Mouse (Mus musculus) heart, embryonic 10.5 days (tissue): ENCODE data around the gene Rab34. TPM values are rescaled to one million over a fixed set of nuclear protein-coding genes. Genes with fewer than 3 reads are reported as not detected.

Source experiments
- DNase-seq: peaks from one replicate; pipeline ENCODE4 v3.0.0-alpha.2; 2017; ENCODE audit warnings: low spot score
- H3K27ac ChIP-seq: fragments of 300-500 bp; sonication (generic); 2 replicates; pipeline ENCODE4 v1.5.1; 2016; ENCODE audit warnings: mild to moderate bottlenecking
- H3K27me3 ChIP-seq: fragments of 300-500 bp; sonication (generic); 2 replicates; pipeline ENCODE4 v1.6.1; 2016; ENCODE audit warnings: mild to moderate bottlenecking; ENCODE audit not compliant: poor library complexity, insufficient read depth, severe bottlenecking
- H3K36me3 ChIP-seq: fragments of 300-500 bp; sonication (generic); 2 replicates; pipeline ENCODE4 v1.6.1; 2016; ENCODE audit warnings: mild to moderate bottlenecking, moderate library complexity
- H3K4me1 ChIP-seq: fragments of 300-500 bp; sonication (generic); 2 replicates; pipeline ENCODE4 v1.6.1; 2016; ENCODE audit warnings: mild to moderate bottlenecking
- H3K4me3 ChIP-seq: fragments of 300-500 bp; sonication (generic); 2 replicates; pipeline ENCODE4 v1.5.1; 2016; ENCODE audit warnings: mild to moderate bottlenecking, moderate library complexity
- H3K9me3 ChIP-seq: fragments of 300-500 bp; sonication (generic); 2 replicates; pipeline ENCODE4 v1.6.1; 2016; ENCODE audit warnings: mild to moderate bottlenecking, moderate library complexity
- WGBS: fragments of 180-500 bp; shearing (Covaris S2); methylation state at CpG from one replicate; pipeline ENCODE4 v1.1.7; 2016; 5-methylcytosine and 5-hydroxymethylcytosine counted together
- polyA plus RNA-seq: library from polyadenylated mRNA; unstranded; fragments of >200 nt; fragmentation: Nextera tagmentation; extraction: Ambion mirVana; gene quantifications from 2 replicates; pipeline ENCODE4 v1.2.1, GENCODE M21; 2016

Rab34 gene
- 63.2 and 88.1 TPM in 2 replicates for polyA plus RNA-seq

DNA sequence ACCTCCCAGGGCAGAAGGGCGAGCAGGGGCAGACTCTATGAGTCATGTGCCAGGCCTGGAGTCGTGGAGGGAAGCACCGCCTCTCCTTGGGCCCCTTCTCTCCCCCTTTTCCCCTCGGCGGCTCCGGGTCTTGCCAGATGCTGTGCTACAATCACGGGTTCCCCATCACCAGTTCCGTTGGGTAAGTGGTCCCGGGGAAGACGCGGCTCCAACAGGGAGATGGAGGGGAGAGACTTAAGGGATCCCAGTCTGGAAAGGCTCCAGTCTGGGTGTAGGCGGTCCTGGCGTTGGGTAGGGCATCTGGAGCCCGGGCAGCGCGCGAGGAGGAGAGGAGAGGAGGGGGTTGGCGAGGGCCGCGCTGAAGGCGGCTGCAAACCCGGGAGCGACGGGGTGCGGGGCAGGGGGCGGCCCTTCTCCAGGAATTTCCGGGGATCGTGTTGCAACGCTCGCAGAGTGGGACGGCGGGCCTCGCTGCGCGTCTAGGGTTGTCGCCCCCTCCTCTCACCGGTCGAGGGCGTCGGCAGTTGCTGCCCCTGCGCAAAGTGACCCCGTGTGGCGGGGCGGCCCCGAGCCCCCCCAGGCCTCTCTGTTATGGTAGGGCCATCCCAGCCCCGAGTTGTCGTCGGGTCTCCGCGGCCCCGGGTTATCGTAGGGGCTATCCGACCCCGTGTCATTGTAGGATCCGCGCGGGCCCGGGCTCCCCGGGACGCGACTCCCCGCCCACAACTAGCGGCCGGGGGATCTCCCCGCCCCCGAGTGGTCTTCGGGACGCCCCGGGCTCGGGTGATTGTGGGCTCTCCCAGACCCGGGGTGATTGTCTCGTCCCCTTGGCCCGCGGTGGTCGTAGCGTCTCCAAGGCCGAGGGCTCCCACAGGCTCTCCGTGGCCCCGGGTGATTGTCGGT, at the start of gene Rab34:
Gene Rab34 (plus strand): TSS at position 100 of the 903 bp plus-strand sequence.
- Histone ChIP-seq H3K27ac (peak within 1 kb of the TSS; percentile 99), H3K27me3 (no peaks in the 10 kb centered on the region), H3K4me3 (peak within 1 kb of the TSS; percentile 87), H3K4me1 (peaks cover 28% of the 10 kb centered on the region), H3K36me3 (peaks cover 29% of the 10 kb centered on the region), H3K9me3 (no peaks in the 10 kb centered on the region)
- WGBS = under 1% methylated on average over 79 of the region's 80 CpGs
- peak; percentile 92 for DNase-seq

DNA sequence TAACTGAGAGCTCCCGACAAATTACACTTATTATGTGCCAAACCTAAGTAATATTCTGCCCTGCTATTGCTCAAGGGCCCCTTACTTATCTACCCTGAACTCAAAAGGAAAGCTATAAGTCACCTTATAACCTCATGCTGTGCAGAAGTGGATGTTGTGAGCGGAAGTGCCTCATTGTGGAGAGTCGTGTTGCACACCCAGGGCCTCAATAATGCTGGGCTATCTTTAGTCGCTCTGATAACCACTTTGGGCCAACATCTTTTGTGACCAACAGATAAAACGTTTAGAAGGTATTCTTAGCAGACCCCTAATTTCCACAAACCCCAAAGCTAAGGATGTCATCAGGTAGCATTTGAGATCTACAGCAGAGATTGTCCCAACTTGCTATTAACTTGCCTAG, 47.6 kb upstream of the Rab34 start:
- 42% methylated on average over 5 of the region's 5 CpGs for WGBS
- Histone ChIP-seq H3K27me3 (no peaks in the 10 kb centered on the region), H3K4me3 (no peak overlapping the region), H3K4me1 (peaks cover 29% of the 10 kb centered on the region), H3K36me3 (peaks cover 32% of the 10 kb centered on the region), H3K27ac (no peak overlapping the region), H3K9me3 (no peaks in the 10 kb centered on the region)
- DNase-seq = no peak

- Histone ChIP-seq H3K9me3 (no peaks in the 10 kb centered on the region), H3K36me3 (peaks cover 54% of the 10 kb centered on the region), H3K4me1 (peaks cover 16% of the 10 kb centered on the region), H3K27ac (no peak overlapping the region), H3K27me3 (no peaks in the 10 kb centered on the region), H3K4me3 (no peak overlapping the region)
- WGBS = 92% methylated on average over 2 of the region's 2 CpGs
- no peak for DNase-seq
Observed at GRCm38 (mm10) chr11:78143520-78143919, 44.7 kb upstream of the Rab34 start.

GRCm38 (mm10) chr11:78146168-78146567, 42.1 kb upstream of the Rab34 start:
- Histone ChIP-seq H3K4me3 (no peak overlapping the region), H3K9me3 (no peaks in the 10 kb centered on the region), H3K36me3 (peaks cover 78% of the 10 kb centered on the region), H3K4me1 (peaks cover 4% of the 10 kb centered on the region; the same call in 1 of the 2 replicates), H3K27ac (no peak overlapping the region), H3K27me3 (no peaks in the 10 kb centered on the region)
- WGBS = 89% methylated on average over 5 of the region's 5 CpGs
- DNase-seq = no peak

DNA sequence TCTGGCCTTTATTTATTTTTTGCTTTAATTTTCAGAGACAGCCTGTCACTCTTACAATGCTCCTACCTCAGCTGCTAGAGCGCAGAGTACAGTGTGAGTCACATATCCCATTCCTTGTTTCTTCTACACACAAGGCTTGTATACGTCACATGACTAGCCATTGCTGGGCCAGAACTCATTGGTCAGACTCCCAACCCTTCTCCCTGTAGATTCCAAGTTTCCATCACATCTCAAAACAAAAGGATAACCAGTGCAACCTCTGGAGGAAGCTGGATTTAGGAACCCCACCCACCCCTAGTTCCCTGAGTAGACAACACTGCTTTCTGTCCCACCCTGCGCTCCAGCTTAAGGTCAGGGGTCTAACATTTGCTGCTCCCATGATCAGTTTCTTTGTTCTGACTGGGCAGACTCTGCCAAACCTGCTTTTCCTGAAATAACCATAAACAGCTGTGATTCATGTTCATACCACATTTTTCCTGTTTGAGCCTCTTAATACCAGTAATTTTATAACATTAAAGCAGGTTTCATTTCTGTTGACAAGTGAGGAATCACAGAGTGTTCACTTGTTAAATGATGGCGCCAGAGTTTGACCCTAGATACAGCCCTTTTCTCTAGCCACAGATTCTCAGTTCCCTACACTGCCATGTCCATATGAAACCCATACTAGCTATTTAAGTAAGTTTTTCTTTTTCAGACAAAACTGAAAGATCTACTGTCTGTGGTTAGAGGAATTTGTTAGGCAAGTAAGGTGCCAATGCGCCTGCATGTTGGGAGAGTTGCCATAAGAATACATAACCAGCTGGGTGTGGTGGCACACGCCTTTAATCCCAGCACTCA, 41.3 kb upstream of the Rab34 start:
- peaks cover 83% of the 10 kb centered on the region for H3K36me3 ChIP-seq
- H3K4me1 ChIP-seq = peaks cover under 1% of the 10 kb centered on the region; the same call in 1 of the 2 replicates
- H3K9me3 ChIP-seq = no peaks in the 10 kb centered on the region
- WGBS = 89% methylated on average over 6 of the region's 6 CpGs
- no peak overlapping the region for H3K27ac ChIP-seq
- no peak for DNase-seq
- H3K27me3 ChIP-seq = no peaks in the 10 kb centered on the region
- no peak overlapping the region for H3K4me3 ChIP-seq

GRCm38 (mm10) chr11:78151161-78151560, 37.1 kb upstream of the Rab34 start:
- no peak for DNase-seq
- Histone ChIP-seq H3K4me3 (no peak overlapping the region), H3K9me3 (no peaks in the 10 kb centered on the region), H3K27me3 (no peaks in the 10 kb centered on the region), H3K27ac (no peak overlapping the region), H3K4me1 (0 out of 2 replicates have a peak, but pooled peaks cover 3% of the 10 kb centered on the region), H3K36me3 (peaks cover 92% of the 10 kb centered on the region)
- WGBS = 45% methylated on average over 1 of the region's 1 CpGs

GRCm38 (mm10) chr11:78152299-78153231, 35.7 kb upstream of the Rab34 start:
- DNase-seq = no peak
- 79% methylated on average over 9 of the region's 9 CpGs for WGBS
- Histone ChIP-seq H3K4me3 (no peak overlapping the region), H3K27ac (no peak overlapping the region), H3K9me3 (no peaks in the 10 kb centered on the region), H3K36me3 (peaks cover 93% of the 10 kb centered on the region), H3K4me1 (0 out of 2 replicates have a peak, but pooled peaks cover 4% of the 10 kb centered on the region), H3K27me3 (no peaks in the 10 kb centered on the region)

GRCm38 (mm10) chr11:78153778-78154177, 34.5 kb upstream of the Rab34 start:
- WGBS = 89% methylated on average over 13 of the region's 13 CpGs
- H3K4me3 ChIP-seq = no peak overlapping the region
- H3K27me3 ChIP-seq = no peaks in the 10 kb centered on the region
- DNase-seq = no peak
- no peaks in the 10 kb centered on the region for H3K9me3 ChIP-seq
- H3K4me1 ChIP-seq = 0 out of 2 replicates have a peak, but pooled peaks cover 6% of the 10 kb centered on the region
- H3K36me3 ChIP-seq = peaks cover 94% of the 10 kb centered on the region
- no peak overlapping the region for H3K27ac ChIP-seq

GRCm38 (mm10) chr11:78155674-78156073, 32.6 kb upstream of the Rab34 start:
- peaks cover 95% of the 10 kb centered on the region for H3K36me3 ChIP-seq
- no peaks in the 10 kb centered on the region for H3K27me3 ChIP-seq
- peaks cover 17% of the 10 kb centered on the region for H3K4me1 ChIP-seq
- no peak overlapping the region for H3K4me3 ChIP-seq
- no peaks in the 10 kb centered on the region for H3K9me3 ChIP-seq
- 85% methylated on average over 5 of the region's 5 CpGs for WGBS
- DNase-seq = no peak
- no peak overlapping the region for H3K27ac ChIP-seq

DNA sequence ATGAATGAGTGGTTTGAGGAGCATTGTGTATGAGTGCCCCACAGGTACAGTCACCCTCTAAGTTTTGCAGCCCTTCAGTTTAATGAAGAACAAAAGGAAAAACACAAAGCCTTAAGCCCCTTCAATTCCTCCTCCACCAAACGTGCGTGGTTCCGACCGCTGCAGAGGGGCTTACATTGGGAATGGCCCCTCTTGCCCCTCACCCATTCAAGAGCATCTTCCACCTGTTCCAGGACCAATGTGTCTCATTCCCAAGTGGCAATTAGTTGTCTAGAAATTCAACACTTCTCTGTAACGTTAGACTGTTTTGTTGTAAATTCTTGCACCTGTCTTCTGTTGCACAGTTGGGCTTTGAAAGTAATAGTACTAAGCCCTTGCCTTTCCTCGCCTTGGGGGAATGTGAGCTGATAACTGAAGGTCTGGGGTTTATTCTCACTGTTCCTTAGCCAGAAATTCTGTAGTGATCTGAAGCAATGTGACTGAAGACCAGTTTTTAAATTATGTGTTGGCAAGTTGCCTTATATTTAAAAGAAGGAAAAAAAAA, 32.0 kb upstream of the Rab34 start:
- no peak overlapping the region for H3K4me3 ChIP-seq
- H3K27ac ChIP-seq = no peak overlapping the region
- no peak for DNase-seq
- WGBS = 80% methylated on average over 6 of the region's 6 CpGs
- H3K9me3 ChIP-seq = no peaks in the 10 kb centered on the region
- H3K4me1 ChIP-seq = peaks cover 17% of the 10 kb centered on the region
- no peaks in the 10 kb centered on the region for H3K27me3 ChIP-seq
- H3K36me3 ChIP-seq = peaks cover 95% of the 10 kb centered on the region

DNA sequence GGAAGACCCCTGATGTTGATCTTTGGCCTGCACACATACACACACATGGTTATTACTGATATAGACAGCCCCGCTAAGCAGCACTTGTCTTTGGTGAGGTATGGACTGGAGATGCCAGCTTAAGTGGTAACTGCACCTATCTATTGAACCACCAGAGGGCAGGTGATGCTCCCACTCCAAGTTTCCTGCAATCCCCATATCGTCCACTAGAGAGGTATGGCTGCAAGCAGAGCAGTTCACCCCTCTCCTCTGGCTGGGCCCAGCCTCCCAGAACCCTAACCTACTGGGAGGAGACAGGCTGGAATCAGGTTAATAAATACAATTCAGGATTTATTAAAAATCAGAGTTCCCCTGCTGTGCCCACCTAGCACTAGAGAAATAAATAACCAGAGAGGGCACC, 29.1 kb upstream of the Rab34 start:
- no peak overlapping the region for H3K27ac ChIP-seq
- peaks cover 90% of the 10 kb centered on the region for H3K36me3 ChIP-seq
- H3K4me1 ChIP-seq = peaks cover 40% of the 10 kb centered on the region
- peak; percentile 90 for DNase-seq
- 28% methylated on average over 2 of the region's 2 CpGs for WGBS
- no peaks in the 10 kb centered on the region for H3K27me3 ChIP-seq
- H3K4me3 ChIP-seq = no peak overlapping the region
- no peaks in the 10 kb centered on the region for H3K9me3 ChIP-seq

GRCm38 (mm10) chr11:78159557-78159956, 28.7 kb upstream of the Rab34 start:
- no peaks in the 10 kb centered on the region for H3K27me3 ChIP-seq
- 80% methylated on average over 7 of the region's 7 CpGs for WGBS
- peaks cover 86% of the 10 kb centered on the region for H3K36me3 ChIP-seq
- 0 out of 2 replicates have a peak overlapping the region, but pooled peaks have one; percentile 0 for H3K4me3 ChIP-seq
- no peak overlapping the region for H3K27ac ChIP-seq
- DNase-seq = no peak
- peaks cover 43% of the 10 kb centered on the region for H3K4me1 ChIP-seq
- H3K9me3 ChIP-seq = no peaks in the 10 kb centered on the region
